Mouse (Mus musculus): ENCODE results near the gene P2ry14.

The P2ry14 gene

GRCm38 (mm10) chr3:59153424-59153823 is at the start of gene P2ry14:
Gene P2ry14 (minus strand): TSS chr3:59153618.
- peak; percentile 40 for DNase-seq (ENCODE audit: low spot score)

GRCm38 (mm10) chr3:59197329-59197948 is 44.0 kb upstream of the P2ry14 start:
- DNase-seq (ENCODE audit: low spot score), result no peak

GRCm38 (mm10) chr3:59194938-59195337 is 41.5 kb upstream of the P2ry14 start, which contains the start of gene Gpr87:
Gene Gpr87 (minus strand): TSS chr3:59195104.
- DNase-seq (ENCODE audit: low spot score), result no peak

- no peak for DNase-seq (ENCODE audit: low spot score)
Measured at GRCm38 (mm10) chr3:59194099-59194498, 40.7 kb upstream of the P2ry14 start.

GRCm38 (mm10) chr3:59191674-59192073 is 38.3 kb upstream of the P2ry14 start:
- no peak for DNase-seq (ENCODE audit: low spot score)

- DNase-seq (ENCODE audit: low spot score), result no peak
Measured at GRCm38 (mm10) chr3:59187336-59187735, 33.9 kb upstream of the P2ry14 start.

GRCm38 (mm10) chr3:59185662-59186061 is 32.2 kb upstream of the P2ry14 start:
- DNase-seq (ENCODE audit: low spot score), result no peak

- no peak for DNase-seq (ENCODE audit: low spot score)
Measured at GRCm38 (mm10) chr3:59182129-59182528, 28.7 kb upstream of the P2ry14 start.

- no peak for DNase-seq (ENCODE audit: low spot score)
Measured at GRCm38 (mm10) chr3:59181134-59181533, 27.7 kb upstream of the P2ry14 start.

- no peak for DNase-seq (ENCODE audit: low spot score)
Measured at GRCm38 (mm10) chr3:59176871-59177270, 23.5 kb upstream of the P2ry14 start.

GRCm38 (mm10) chr3:59175234-59175633 is 21.8 kb upstream of the P2ry14 start:
- no peak for DNase-seq (ENCODE audit: low spot score)

GRCm38 (mm10) chr3:59174426-59175154 is 21.2 kb upstream of the P2ry14 start:
- no peak for DNase-seq (ENCODE audit: low spot score)

GRCm38 (mm10) chr3:59169921-59170627 is 16.7 kb upstream of the P2ry14 start:
- peak; percentile 23 for DNase-seq (ENCODE audit: low spot score)

- no peak for DNase-seq (ENCODE audit: low spot score)
Measured at GRCm38 (mm10) chr3:59169215-59169614, 15.8 kb upstream of the P2ry14 start.

GRCm38 (mm10) chr3:59168476-59168875 is 15.1 kb upstream of the P2ry14 start:
- no peak for DNase-seq (ENCODE audit: low spot score)

- no peak for DNase-seq (ENCODE audit: low spot score)
Measured at GRCm38 (mm10) chr3:59167417-59168054, 14.1 kb upstream of the P2ry14 start.

- no peak for DNase-seq (ENCODE audit: low spot score)
Measured at GRCm38 (mm10) chr3:59160465-59160864, 7.0 kb upstream of the P2ry14 start.

- no peak for DNase-seq (ENCODE audit: low spot score)
Measured at GRCm38 (mm10) chr3:59157048-59157447, 3.6 kb upstream of the P2ry14 start.

GRCm38 (mm10) chr3:59155404-59155803 is 2.0 kb upstream of the P2ry14 start:
- no peak for DNase-seq (ENCODE audit: low spot score)

- DNase-seq (ENCODE audit: low spot score), result no peak
Measured at GRCm38 (mm10) chr3:59154888-59155287, 1.5 kb upstream of the P2ry14 start.

GRCm38 (mm10) chr3:59150624-59151023 is 2.8 kb downstream of the P2ry14 start:
- DNase-seq (ENCODE audit: low spot score), result no peak

GRCm38 (mm10) chr3:59149646-59150045 is 3.8 kb downstream of the P2ry14 start:
- no peak for DNase-seq (ENCODE audit: low spot score)
